Mouse (Mus musculus): Measurements from ENCODE around the gene Stk40. TPM values are rescaled to one million over a fixed set of nuclear protein-coding genes. Genes with fewer than 3 reads are reported as not detected.

Stk40 gene
- total and polyA plus RNA-seq, 3 experiments = 20.5 to 68.2 (median 41.2) TPM

GRCm38 (mm10) chr4:126065241-126065640 lies 38.5 kb upstream of the Stk40 start:
- Histone ChIP-seq H3K4me1 (ENCODE audit: insufficient read depth, low read depth, low read length) (peaks cover 8% of the 10 kb centered on the region), H3K36me3 (replicated peaks) (no peaks in the 10 kb centered on the region), H3K4me3 (ENCODE audit: low read depth, low read length) (no peak overlapping the region), H3K27me3 (ENCODE audit: insufficient read depth, low read length) (no peaks in the 10 kb centered on the region; the same call in 1 of the 2 replicates), H3K9me3 (replicated peaks) (no peaks in the 10 kb centered on the region)
- TF ChIP-seq CTCF (IDR thresholded peaks at IDR 0.05; ENCODE audit: low read depth, low read length) (no peak), GATA2 (IDR thresholded peaks at IDR 0.05; ENCODE audit: borderline replicate concordance, low read depth, low read length) (no peak), TAL1 (conservative IDR thresholded peaks at IDR 0.05; ENCODE audit: low read depth, low read length) (no peak), GATA1 (IDR thresholded peaks at IDR 0.05; ENCODE audit: borderline replicate concordance, low read length) (no peak), POLR2AphosphoS5 (IDR thresholded peaks at IDR 0.05; ENCODE audit: insufficient replicate concordance, low read depth, low read length) (no peak)
- ATAC-seq (ENCODE audit: extremely low read depth, insufficient number of reproducible peaks, low FRiP score, poor library complexity, severe bottlenecking) (no peak), DNase-seq (ENCODE audit: low spot score) (no peak)

DNA sequence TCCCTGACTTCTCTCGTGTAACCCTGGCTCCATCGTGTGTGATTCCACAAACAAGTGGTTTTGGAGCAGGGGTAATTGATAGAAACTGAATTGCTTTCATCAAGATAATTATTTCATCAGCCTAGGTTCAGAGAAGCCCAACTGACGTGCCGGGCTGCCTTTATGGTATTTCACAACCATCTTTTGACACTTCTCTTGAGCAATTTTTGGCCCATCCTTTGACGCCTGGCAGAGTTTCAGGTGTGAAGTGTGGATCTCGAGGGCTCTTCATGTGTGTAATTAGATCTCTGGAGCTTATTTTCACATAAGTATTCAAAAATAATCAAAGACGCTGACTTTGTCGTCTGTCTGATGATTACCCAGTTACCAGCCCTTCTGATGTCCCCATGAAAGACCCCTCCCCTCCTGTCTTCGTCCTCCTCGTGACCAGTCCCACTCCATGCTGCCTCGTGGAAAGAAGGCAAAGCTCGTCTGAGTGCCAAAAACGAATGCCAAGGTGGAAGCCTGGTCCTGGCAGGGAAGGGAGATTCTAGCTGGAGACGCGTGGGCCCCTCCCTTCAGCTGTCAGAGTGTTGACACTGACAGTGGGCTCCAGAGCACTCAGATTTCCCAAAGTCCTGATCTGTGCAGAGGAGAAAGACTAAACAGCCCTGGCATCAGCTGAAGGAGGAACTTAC lies 36.2 kb upstream of the Stk40 start:
- no peak for ATAC-seq (ENCODE audit: extremely low read depth, insufficient number of reproducible peaks, low FRiP score, poor library complexity, severe bottlenecking)
- H3K9me3 ChIP-seq (replicated peaks) = no peaks in the 10 kb centered on the region
- no peak overlapping the region for H3K4me3 ChIP-seq (ENCODE audit: low read depth, low read length)
- no peak for DNase-seq (ENCODE audit: low spot score)
- TF ChIP-seq CTCF (IDR thresholded peaks at IDR 0.05; ENCODE audit: low read depth, low read length) (no peak), GATA2 (IDR thresholded peaks at IDR 0.05; ENCODE audit: borderline replicate concordance, low read depth, low read length) (no peak), GATA1 (IDR thresholded peaks at IDR 0.05; ENCODE audit: borderline replicate concordance, low read length) (no peak), TAL1 (conservative IDR thresholded peaks at IDR 0.05; ENCODE audit: low read depth, low read length) (no peak), POLR2AphosphoS5 (IDR thresholded peaks at IDR 0.05; ENCODE audit: insufficient replicate concordance, low read depth, low read length) (no peak)
- peaks cover 8% of the 10 kb centered on the region for H3K4me1 ChIP-seq (ENCODE audit: insufficient read depth, low read depth, low read length)
- no peaks in the 10 kb centered on the region for H3K36me3 ChIP-seq (replicated peaks)
- no peaks in the 10 kb centered on the region; the same call in 1 of the 2 replicates for H3K27me3 ChIP-seq (ENCODE audit: insufficient read depth, low read length)

DNA sequence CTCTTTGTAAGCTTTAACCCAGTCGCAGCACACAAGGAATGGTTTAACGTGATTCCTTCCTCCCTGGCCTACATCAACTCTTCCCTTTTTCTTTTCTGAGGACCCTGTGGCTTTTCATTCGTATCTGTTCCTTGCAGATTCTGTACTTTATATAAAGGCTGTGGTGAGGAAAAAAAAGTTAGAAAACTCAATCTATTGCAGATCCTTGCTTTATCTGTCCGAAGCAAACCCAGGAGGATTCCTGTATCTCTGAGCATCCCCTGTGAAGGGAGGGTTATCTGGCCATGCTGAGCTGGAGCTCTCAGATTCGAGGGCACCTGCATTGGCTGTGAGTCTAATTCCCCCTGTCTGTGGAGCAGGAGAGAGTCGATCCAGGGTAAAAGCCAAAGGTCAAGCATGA lies 34.9 kb upstream of the Stk40 start:
- Histone ChIP-seq H3K4me3 (ENCODE audit: low read depth, low read length) (no peak overlapping the region), H3K9me3 (replicated peaks) (no peaks in the 10 kb centered on the region), H3K27me3 (ENCODE audit: insufficient read depth, low read length) (no peaks in the 10 kb centered on the region; the same call in 1 of the 2 replicates), H3K36me3 (replicated peaks) (no peaks in the 10 kb centered on the region), H3K4me1 (ENCODE audit: insufficient read depth, low read depth, low read length) (peaks cover 8% of the 10 kb centered on the region)
- DNase-seq (ENCODE audit: low spot score) = no peak
- TF ChIP-seq GATA1 (IDR thresholded peaks at IDR 0.05; ENCODE audit: borderline replicate concordance, low read length) = no peak
- TF ChIP-seq GATA2 (IDR thresholded peaks at IDR 0.05; ENCODE audit: borderline replicate concordance, low read depth, low read length) = no peak
- TF ChIP-seq POLR2AphosphoS5 (IDR thresholded peaks at IDR 0.05; ENCODE audit: insufficient replicate concordance, low read depth, low read length) = no peak
- TF ChIP-seq CTCF (IDR thresholded peaks at IDR 0.05; ENCODE audit: low read depth, low read length) = no peak
- no peak for TF ChIP-seq TAL1 (conservative IDR thresholded peaks at IDR 0.05; ENCODE audit: low read depth, low read length)
- ATAC-seq (ENCODE audit: extremely low read depth, insufficient number of reproducible peaks, low FRiP score, poor library complexity, severe bottlenecking) = no peak

GRCm38 (mm10) chr4:126077833-126078232 lies 25.9 kb upstream of the Stk40 start:
- no peak for TF ChIP-seq GATA1 (IDR thresholded peaks at IDR 0.05; ENCODE audit: borderline replicate concordance, low read length)
- ATAC-seq (ENCODE audit: extremely low read depth, insufficient number of reproducible peaks, low FRiP score, poor library complexity, severe bottlenecking) = no peak
- no peaks in the 10 kb centered on the region for H3K9me3 ChIP-seq (replicated peaks)
- DNase-seq (ENCODE audit: low spot score) = no peak
- no peak overlapping the region for H3K4me3 ChIP-seq (ENCODE audit: low read depth, low read length)
- H3K4me1 ChIP-seq (ENCODE audit: insufficient read depth, low read depth, low read length) = no peaks in the 10 kb centered on the region
- H3K27me3 ChIP-seq (ENCODE audit: insufficient read depth, low read length) = peaks cover 10% of the 10 kb centered on the region; the same call in 1 of the 2 replicates
- H3K36me3 ChIP-seq (replicated peaks) = no peaks in the 10 kb centered on the region

- ATAC-seq (ENCODE audit: extremely low read depth, insufficient number of reproducible peaks, low FRiP score, poor library complexity, severe bottlenecking) (no peak), DNase-seq (ENCODE audit: low spot score) (no peak)
- Histone ChIP-seq H3K4me3 (ENCODE audit: low read depth, low read length) (no peak overlapping the region), H3K4me1 (ENCODE audit: insufficient read depth, low read depth, low read length) (no peaks in the 10 kb centered on the region), H3K9me3 (replicated peaks) (no peaks in the 10 kb centered on the region), H3K36me3 (replicated peaks) (no peaks in the 10 kb centered on the region), H3K27me3 (ENCODE audit: insufficient read depth, low read length) (peaks cover 10% of the 10 kb centered on the region; the same call in 1 of the 2 replicates)
- TF ChIP-seq GATA1 (IDR thresholded peaks at IDR 0.05; ENCODE audit: borderline replicate concordance, low read length) = no peak
- no peak for TF ChIP-seq GATA2 (IDR thresholded peaks at IDR 0.05; ENCODE audit: borderline replicate concordance, low read depth, low read length)
- no peak for TF ChIP-seq CTCF (IDR thresholded peaks at IDR 0.05; ENCODE audit: low read depth, low read length)
- TF ChIP-seq TAL1 (conservative IDR thresholded peaks at IDR 0.05; ENCODE audit: low read depth, low read length) = no peak
- no peak for TF ChIP-seq POLR2AphosphoS5 (IDR thresholded peaks at IDR 0.05; ENCODE audit: insufficient replicate concordance, low read depth, low read length)
Observed at GRCm38 (mm10) chr4:126079266-126079665, 24.5 kb upstream of the Stk40 start.

GRCm38 (mm10) chr4:126081601-126082000 lies 22.2 kb upstream of the Stk40 start:
- no peaks in the 10 kb centered on the region for H3K9me3 ChIP-seq (replicated peaks)
- no peak overlapping the region for H3K4me3 ChIP-seq (ENCODE audit: low read depth, low read length)
- no peak for TF ChIP-seq POLR2AphosphoS5 (IDR thresholded peaks at IDR 0.05; ENCODE audit: insufficient replicate concordance, low read depth, low read length)
- no peak for TF ChIP-seq GATA2 (IDR thresholded peaks at IDR 0.05; ENCODE audit: borderline replicate concordance, low read depth, low read length)
- no peak for TF ChIP-seq GATA1 (IDR thresholded peaks at IDR 0.05; ENCODE audit: borderline replicate concordance, low read length)
- no peak for TF ChIP-seq TAL1 (conservative IDR thresholded peaks at IDR 0.05; ENCODE audit: low read depth, low read length)
- TF ChIP-seq CTCF (IDR thresholded peaks at IDR 0.05; ENCODE audit: low read depth, low read length) = no peak
- no peak for DNase-seq (ENCODE audit: low spot score)
- no peaks in the 10 kb centered on the region for H3K36me3 ChIP-seq (replicated peaks)
- no peak for ATAC-seq (ENCODE audit: extremely low read depth, insufficient number of reproducible peaks, low FRiP score, poor library complexity, severe bottlenecking)
- peaks cover 5% of the 10 kb centered on the region; the same call in 1 of the 2 replicates for H3K4me1 ChIP-seq (ENCODE audit: insufficient read depth, low read depth, low read length)
- peaks cover 10% of the 10 kb centered on the region; the same call in 1 of the 2 replicates for H3K27me3 ChIP-seq (ENCODE audit: insufficient read depth, low read length)

All from G1E (cell line).